Mouse (Mus musculus) MEL (cell line): ENCODE results near the gene Atf3. TPM values are rescaled to one million over a fixed set of nuclear protein-coding genes. Genes with fewer than 3 reads are reported as not detected.
A peak's percentile ranks its signal among the peaks of the same experiment; 100 is the strongest.

Source experiments
- DNase-seq: peaks from one replicate; pipeline ENCODE4 v3.0.0; 2011; ENCODE audit warnings: low read depth, low spot score
- H3K27ac ChIP-seq: 2 replicates; pipeline ENCODE4 v1.5.1; 2012; ENCODE audit warnings: low read depth, mild to moderate bottlenecking, control low read depth, low read length, moderate library complexity; ENCODE audit not compliant: control insufficient read depth
- H3K27me3 ChIP-seq, 2 experiments: fragments of 150-350 bp in 1 of 2; sonication (generic) in 1 of 2; 2 replicates each; pipeline ENCODE4 v1.6.1; 2012; ENCODE audit warnings: low read length in 2 of 2, mild to moderate bottlenecking in 2 of 2, improper control_type of control experiment in 1 of 2, moderate library complexity in 1 of 2; ENCODE audit not compliant: insufficient read depth in 2 of 2, control insufficient read depth in 1 of 2
- H3K36me3 ChIP-seq, 2 experiments: 2 replicates each; pipeline ENCODE4 v1.6.1; 2012 to 2014; ENCODE audit warnings: low read length in 2 of 2, improper control_type of control experiment in 1 of 2, inconsistent platforms in 1 of 2, mild to moderate bottlenecking in 1 of 2; ENCODE audit not compliant: insufficient read depth in 2 of 2, control insufficient read depth in 1 of 2
- H3K4me1 ChIP-seq, 2 experiments: fragments of 150-350 bp in 1 of 2; sonication (generic) in 1 of 2; 2 replicates each; pipeline ENCODE4 v1.6.1; 2012; ENCODE audit warnings: low read length in 2 of 2, improper control_type of control experiment in 1 of 2, mild to moderate bottlenecking in 1 of 2; ENCODE audit not compliant: insufficient read depth in 2 of 2, control insufficient read depth in 1 of 2
- H3K4me3 ChIP-seq, 2 experiments: fragments of 150-350 bp in 1 of 2; sonication (generic) in 1 of 2; 2 replicates each; pipeline ENCODE4 v1.5.1; 2012; ENCODE audit warnings: low read depth in 2 of 2, low read length in 2 of 2, mild to moderate bottlenecking in 2 of 2, moderate library complexity in 2 of 2, control low read depth in 1 of 2, improper control_type of control experiment in 1 of 2; ENCODE audit not compliant: control insufficient read depth in 1 of 2, insufficient read depth in 1 of 2
- H3K79me2 ChIP-seq: 2 replicates; pipeline ENCODE4 v1.6.1; 2012; ENCODE audit warnings: mild to moderate bottlenecking, low read length, moderate library complexity; ENCODE audit not compliant: control insufficient read depth, poor library complexity, insufficient read depth
- H3K9ac ChIP-seq: 2 replicates; pipeline ENCODE4 v1.6.1; 2012; ENCODE audit warnings: low read depth, mild to moderate bottlenecking, control low read depth, low read length, moderate library complexity; ENCODE audit not compliant: control insufficient read depth, poor library complexity, severe bottlenecking
- H3K9me3 ChIP-seq: fragments of 150-350 bp; sonication (generic); replicated peaks from 2 replicates; pipeline ENCODE4 v1.6.1; 2012; ENCODE audit warnings: mild to moderate bottlenecking, low read length, improper control_type of control experiment, moderate library complexity; ENCODE audit not compliant: insufficient read depth
- BHLHE40 ChIP-seq: IDR thresholded peaks from 2 replicates; pipeline ENCODE4 v1.6.1; 2012; ENCODE audit warnings: low read depth, mild to moderate bottlenecking, inconsistent platforms, low read length, improper control_type of control experiment, borderline replicate concordance
- CHD1 ChIP-seq: IDR thresholded peaks from 2 replicates; pipeline ENCODE4 v1.6.1; 2012; ENCODE audit warnings: low read depth, mild to moderate bottlenecking, inconsistent platforms, low read length, improper control_type of control experiment
- CHD2 ChIP-seq: IDR thresholded peaks from 2 replicates; pipeline ENCODE4 v1.6.1; 2011; ENCODE audit warnings: low read length, improper control_type of control experiment
- CTCF ChIP-seq, 3 experiments: IDR thresholded peaks in 2 of 3; conservative IDR thresholded peaks in 1 of 3; 2 replicates each; pipeline ENCODE4 v1.5.1; 2011 to 2012; ENCODE audit warnings: low read length in 3 of 3, low read depth in 2 of 3, mild to moderate bottlenecking in 2 of 3, improper control_type of control experiment in 1 of 3, inconsistent platforms in 1 of 3, mixed read lengths in 1 of 3, moderate library complexity in 1 of 3; ENCODE audit not compliant: control insufficient read depth in 1 of 3, insufficient read depth in 1 of 3, poor library complexity in 1 of 3, severe bottlenecking in 1 of 3
- EP300 ChIP-seq, 2 experiments: IDR thresholded peaks; 2 replicates each; pipeline ENCODE4 v1.6.1; 2011; ENCODE audit warnings: improper control_type of control experiment in 2 of 2, low read length in 2 of 2, low read depth in 1 of 2, mild to moderate bottlenecking in 1 of 2
- GABPA ChIP-seq: IDR thresholded peaks from 2 replicates; pipeline ENCODE4 v1.6.1; 2012; ENCODE audit warnings: low read depth, mild to moderate bottlenecking, inconsistent platforms, low read length, improper control_type of control experiment, moderate library complexity
- GATA1 ChIP-seq: IDR thresholded peaks from 2 replicates; pipeline ENCODE4 v1.6.1; 2011; ENCODE audit warnings: low read depth, low read length, improper control_type of control experiment
- HCFC1 ChIP-seq: IDR thresholded peaks from 2 replicates; pipeline ENCODE4 v1.6.1; 2012; ENCODE audit warnings: low read depth, mild to moderate bottlenecking, inconsistent platforms, low read length, improper control_type of control experiment, moderate library complexity
- KAT2A ChIP-seq: conservative IDR thresholded peaks from 2 replicates; pipeline ENCODE4 v1.6.1; 2012; ENCODE audit warnings: low read depth, low read length, improper control_type of control experiment, inconsistent platforms
- MAFK ChIP-seq: IDR thresholded peaks from 2 replicates; pipeline ENCODE4 v1.6.1; 2011; ENCODE audit warnings: low read depth, mild to moderate bottlenecking, low read length, improper control_type of control experiment, borderline replicate concordance
- MAX ChIP-seq: IDR thresholded peaks from 2 replicates; pipeline ENCODE4 v1.6.1; 2011; ENCODE audit warnings: low read length, improper control_type of control experiment
- MAZ ChIP-seq: IDR thresholded peaks from 2 replicates; pipeline ENCODE4 v1.6.1; 2012; ENCODE audit warnings: low read depth, mild to moderate bottlenecking, inconsistent platforms, low read length, improper control_type of control experiment
- MXI1 ChIP-seq: IDR thresholded peaks from 2 replicates; pipeline ENCODE4 v1.6.1; 2011; ENCODE audit warnings: mild to moderate bottlenecking, low read depth, low read length, improper control_type of control experiment
- MYB ChIP-seq: IDR thresholded peaks from 2 replicates; pipeline ENCODE4 v1.6.1; 2011; ENCODE audit warnings: mild to moderate bottlenecking, low read depth, low read length, improper control_type of control experiment
- MYC ChIP-seq: IDR thresholded peaks from 2 replicates; pipeline ENCODE4 v1.6.1; 2011; ENCODE audit warnings: low read depth, mild to moderate bottlenecking, low read length, improper control_type of control experiment, moderate library complexity
- NELFE ChIP-seq: IDR thresholded peaks from 2 replicates; pipeline ENCODE4 v1.6.1; 2011; ENCODE audit warnings: low read depth, low read length, improper control_type of control experiment
- POLR2A ChIP-seq, 2 experiments: IDR thresholded peaks; 2 replicates each; pipeline ENCODE4 v1.6.1; 2011 to 2012; ENCODE audit warnings: low read length in 2 of 2, mild to moderate bottlenecking in 2 of 2, control low read depth in 1 of 2, improper control_type of control experiment in 1 of 2, low read depth in 1 of 2, moderate library complexity in 1 of 2; ENCODE audit not compliant: control insufficient read depth in 1 of 2, insufficient read depth in 1 of 2, poor library complexity in 1 of 2
- POLR2AphosphoS2 ChIP-seq: IDR thresholded peaks from 2 replicates; pipeline ENCODE4 v1.6.1; 2011; ENCODE audit warnings: low read length, improper control_type of control experiment
- POLR2AphosphoS5 ChIP-seq: IDR thresholded peaks from 2 replicates; pipeline ENCODE4 v1.6.1; 2012; ENCODE audit warnings: low read depth, borderline replicate concordance, mild to moderate bottlenecking, inconsistent platforms, low read length, moderate library complexity, mixed read lengths
- RAD21 ChIP-seq: IDR thresholded peaks from 2 replicates; pipeline ENCODE4 v1.6.1; 2011; ENCODE audit warnings: mild to moderate bottlenecking, low read depth, low read length, improper control_type of control experiment
- RCOR1 ChIP-seq: IDR thresholded peaks from 2 replicates; pipeline ENCODE4 v1.6.1; 2012; ENCODE audit warnings: low read depth, mild to moderate bottlenecking, inconsistent platforms, low read length, improper control_type of control experiment
- SIN3A ChIP-seq: IDR thresholded peaks from 2 replicates; pipeline ENCODE4 v1.6.1; 2012; ENCODE audit warnings: low read length, improper control_type of control experiment, inconsistent platforms
- SMC3 ChIP-seq: IDR thresholded peaks from 2 replicates; pipeline ENCODE4 v1.6.1; 2011; ENCODE audit warnings: low read depth, low read length, improper control_type of control experiment
- TAL1 ChIP-seq: IDR thresholded peaks from 2 replicates; pipeline ENCODE4 v1.6.1; 2012; ENCODE audit warnings: mild to moderate bottlenecking, inconsistent platforms, low read length, moderate library complexity, mixed read lengths
- TBP ChIP-seq: IDR thresholded peaks from 2 replicates; pipeline ENCODE4 v1.8.0; 2011; ENCODE audit warnings: low read depth, low read length, improper control_type of control experiment
- TCF12 ChIP-seq: IDR thresholded peaks from 2 replicates; pipeline ENCODE4 v1.6.1; 2014; ENCODE audit warnings: low read depth, mild to moderate bottlenecking, inconsistent platforms, low read length, improper control_type of control experiment, moderate library complexity
- UBTF ChIP-seq: IDR thresholded peaks from 2 replicates; pipeline ENCODE4 v1.6.1; 2012; ENCODE audit warnings: low read depth, mild to moderate bottlenecking, inconsistent platforms, low read length, improper control_type of control experiment, moderate library complexity, borderline replicate concordance; ENCODE audit not compliant: insufficient read depth
- USF1 ChIP-seq: IDR thresholded peaks from 2 replicates; pipeline ENCODE4 v1.6.1; 2014; ENCODE audit warnings: low read depth, mild to moderate bottlenecking, inconsistent platforms, low read length, improper control_type of control experiment, moderate library complexity
- USF2 ChIP-seq, 2 experiments: IDR thresholded peaks; 2 replicates each; pipeline ENCODE4 v1.6.1; 2011 to 2012; ENCODE audit warnings: improper control_type of control experiment in 2 of 2, low read length in 2 of 2, borderline replicate concordance in 1 of 2, inconsistent platforms in 1 of 2, low read depth in 1 of 2, mild to moderate bottlenecking in 1 of 2; ENCODE audit not compliant: insufficient read depth in 1 of 2
- ZC3H11A ChIP-seq: IDR thresholded peaks from 2 replicates; pipeline ENCODE4 v1.6.1; 2012; ENCODE audit warnings: low read depth, mild to moderate bottlenecking, inconsistent platforms, low read length, improper control_type of control experiment
- ZMIZ1 ChIP-seq: IDR thresholded peaks from 2 replicates; pipeline ENCODE4 v1.6.1; 2012; ENCODE audit warnings: low read depth, mild to moderate bottlenecking, inconsistent platforms, low read length, improper control_type of control experiment, moderate library complexity
- polyA plus RNA-seq, 2 experiments: library from polyadenylated mRNA; stranded (reverse) in 1 of 2; unstranded in 1 of 2; fragments of >175 nt in 1 of 2; fragments of >200 nt in 1 of 2; gene quantifications; 2 replicates each; pipeline versions ENCODE4 v1.2.1 to v1.2.4; 2012; ENCODE audit warnings: low replicate concordance in 2 of 2, low read depth in 1 of 2; ENCODE audit not compliant: insufficient read length in 2 of 2, insufficient read depth in 1 of 2, missing spikeins in 1 of 2
- total RNA-seq: library from RNA; depleted of rRNA; stranded (reverse); fragments of 300-350 nt; gene quantifications from 2 replicates; pipeline ENCODE4 v1.2.3, GENCODE M21; 2012

Atf3 gene
- total and polyA plus RNA-seq, 3 experiments, result 0.46 to 1.4 TPM; not detected in 1

DNA sequence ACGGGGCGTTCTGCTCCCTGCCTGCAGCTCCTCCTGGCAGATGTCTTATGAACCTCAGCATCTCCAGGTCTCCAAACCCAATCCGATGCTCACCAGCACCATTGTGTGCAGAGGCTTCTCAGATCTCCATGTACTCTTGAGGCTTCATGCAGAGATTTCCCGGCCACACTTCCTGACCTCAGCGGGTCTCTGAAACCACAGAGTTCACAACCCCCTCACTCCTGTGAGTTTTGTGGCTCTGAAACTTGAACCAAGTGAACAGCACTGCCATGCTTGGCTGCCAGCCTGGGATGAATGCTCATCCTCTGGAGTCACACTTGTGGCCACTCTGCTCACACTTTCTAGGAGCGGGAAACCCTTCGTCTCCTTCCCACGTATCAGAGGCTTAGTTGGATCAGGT, 76.9 kb downstream of the Atf3 start:
- peaks cover 2 to 21% of the 10 kb centered on the region in 2 experiments for H3K4me1 ChIP-seq
- TF ChIP-seq CTCF (IDR thresholded peaks at IDR 0.05 in 2 of 3, conservative IDR thresholded peaks at IDR 0.05 in 1 of 3; ENCODE audit: control insufficient read depth in 1 of 3, insufficient read depth in 1 of 3, low read depth in 2 of 3, low read length in 3 of 3, poor library complexity in 1 of 3, severe bottlenecking in 1 of 3) (no peak), SIN3A (no peak), ZC3H11A (no peak), POLR2A (IDR thresholded peaks at IDR 0.05; ENCODE audit: control insufficient read depth in 1 of 2, insufficient read depth in 1 of 2, low read depth in 1 of 2, low read length in 2 of 2, poor library complexity in 1 of 2) (no peak), ZMIZ1 (no peak)
- TF ChIP-seq, all 39 proteins: peak for 0

DNA sequence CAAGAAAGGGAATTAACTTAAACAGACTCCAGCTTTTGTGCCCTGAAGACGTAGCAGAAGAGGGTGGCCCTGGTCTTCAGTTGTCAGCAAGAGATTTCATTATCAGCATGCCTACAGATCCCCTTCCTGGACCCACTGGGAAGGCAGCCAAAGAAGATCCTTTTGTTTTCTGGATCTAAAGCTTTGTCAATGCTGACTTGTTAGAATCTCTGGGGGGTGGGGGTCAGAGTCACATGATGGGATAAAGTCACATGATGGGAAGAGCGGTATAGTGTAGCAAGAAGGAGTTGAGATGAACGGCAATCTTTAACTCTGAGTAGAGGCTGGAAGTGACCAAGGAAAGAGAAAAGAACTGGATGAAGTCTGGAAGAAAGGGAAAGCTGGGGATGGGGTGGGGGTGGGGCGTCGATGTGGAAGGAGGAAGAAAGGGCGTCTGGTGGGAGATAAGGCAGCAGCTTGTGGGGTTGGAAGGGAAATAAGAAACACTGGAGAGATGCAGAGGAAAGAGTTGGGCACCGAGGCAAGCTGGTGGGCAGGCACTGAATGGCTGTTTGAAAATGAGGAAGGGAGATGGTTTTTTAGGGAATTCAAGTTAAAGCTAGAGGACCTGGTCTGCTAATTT, 78.9 kb downstream of the Atf3 start:
- Histone ChIP-seq H3K9ac (no peak overlapping the region), H3K36me3 (peaks cover 0 to 10% of the 10 kb centered on the region in 2 experiments; a peak in 2 of 4 replicates), H3K4me1 (peaks cover 2 to 23% of the 10 kb centered on the region in 2 experiments), H3K27me3 (no peaks in the 10 kb centered on the region), H3K79me2 (no peaks in the 10 kb centered on the region), H3K4me3 (peak overlapping the region; percentile 21 to 37; a peak in 3 of 4 replicates), H3K27ac (peak overlapping the region; percentile 79), H3K9me3 (no peaks in the 10 kb centered on the region)
- DNase-seq, result peak; percentile 90
- TF ChIP-seq USF1 (peak; percentile 96), POLR2AphosphoS2 (no peak), MYB (no peak), CHD2 (peak; percentile 43; the same call in 1 of the 2 replicates), BHLHE40 (peak; percentile 52; the same call in 1 of the 2 replicates), NELFE (no peak), MYC (0 out of 2 replicates have a peak, but pooled peaks have one; percentile 29), SIN3A (peak; percentile 82), MXI1 (peak; percentile 55), UBTF (no peak), KAT2A (no peak), MAFK (peak; percentile 5; the same call in 1 of the 2 replicates), RCOR1 (peak; percentile 36; the same call in 1 of the 2 replicates), USF2 (IDR thresholded peaks at IDR 0.05; ENCODE audit: borderline replicate concordance in 1 of 2, insufficient read depth in 1 of 2, low read depth in 1 of 2, low read length in 2 of 2) (peak; percentile 59 to 96), EP300 (IDR thresholded peaks at IDR 0.05; ENCODE audit: low read depth in 1 of 2, low read length in 2 of 2) (peak; percentile 59 to 68), TCF12 (peak; percentile 64), POLR2A (IDR thresholded peaks at IDR 0.05; ENCODE audit: control insufficient read depth in 1 of 2, insufficient read depth in 1 of 2, low read depth in 1 of 2, low read length in 2 of 2, poor library complexity in 1 of 2) (0 out of 4 replicates have a peak, but pooled peaks of 1 of the 2 experiments have one; percentile 22), HCFC1 (peak; percentile 39; the same call in 1 of the 2 replicates), GATA1 (peak; percentile 69), RAD21 (no peak), CHD1 (no peak), MAX (peak; percentile 77), TBP (no peak), GABPA (no peak), MAZ (peak; percentile 87), SMC3 (no peak), POLR2AphosphoS5 (no peak), TAL1 (peak; percentile 86)

More for the DNA sequence above, 76.9 kb downstream of the Atf3 start:
- Histone ChIP-seq H3K4me3 (no peak overlapping the region), H3K79me2 (no peaks in the 10 kb centered on the region), H3K27ac (no peak overlapping the region), H3K9ac (no peak overlapping the region), H3K36me3 (peaks cover 0 to 10% of the 10 kb centered on the region in 2 experiments; a peak in 2 of 4 replicates), H3K9me3 (no peaks in the 10 kb centered on the region), H3K27me3 (no peaks in the 10 kb centered on the region)
- DNase-seq, result no peak
